Mouse (Mus musculus): Measurements from ENCODE around the gene Skint2. TPM values are rescaled to one million over a fixed set of nuclear protein-coding genes. Genes with fewer than 3 reads are reported as not detected.

Gene Skint2
- polyA plus RNA-seq (2014; fragmentation: Illumina TruSeq; extraction: RNeasy Lipid Tissue Mini Kit (QIAGEN cat#74804); ENCODE audit: low read depth, low replicate concordance), result not detected

DNA sequence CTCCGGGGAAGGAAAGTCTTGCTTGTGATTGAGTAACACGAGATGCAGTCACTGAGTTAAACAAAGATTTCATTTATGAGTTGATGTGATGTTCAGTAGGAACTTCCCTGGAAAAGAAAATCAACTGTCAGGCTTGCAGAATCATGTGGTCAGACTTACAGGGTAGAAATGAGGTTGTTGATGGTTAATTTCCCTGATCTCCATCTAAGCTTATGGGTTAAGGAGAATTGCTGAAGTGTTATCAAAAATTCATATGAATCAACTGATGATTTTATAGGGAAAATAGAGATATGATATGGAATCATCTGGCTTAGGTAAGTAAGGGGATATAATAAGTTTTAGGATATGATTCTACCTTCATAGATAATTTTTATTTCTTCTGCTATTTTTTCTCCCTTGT is at the start of gene Skint2:
Gene Skint2 (plus strand): TSS at position 301 of the 400 bp plus-strand sequence.

Other genes starting within 250 kb of the Skint2 start
- gene Skint9, start 123.2 kb upstream of the Skint2 start, polyA plus RNA-seq (2014; fragmentation: Illumina TruSeq; extraction: RNeasy Lipid Tissue Mini Kit (QIAGEN cat#74804); ENCODE audit: low read depth, low replicate concordance), result 1.3 TPM
- 0.35 TPM for gene Skint10, start 217.7 kb downstream of the Skint2 start, polyA plus RNA-seq (2014; fragmentation: Illumina TruSeq; extraction: RNeasy Lipid Tissue Mini Kit (QIAGEN cat#74804); ENCODE audit: low read depth, low replicate concordance)